Comparison of ENCODE assay signal across 8 mouse cellular contexts in genomic region chr11:103967106-103967735, GRCm38 (mm10). TPM values are rescaled to one million over a fixed set of nuclear protein-coding genes. Genes with fewer than 3 reads are reported as not detected.
DNase-seq lines count a peak whose midpoint lies in the region; ATAC-seq and TF ChIP-seq lines count a peak whose summit lies in the region.

No protein-coding gene starts in this region.

- no peak for TF ChIP-seq POLR2A in cerebellum, adult 2 months (IDR thresholded peaks at IDR 0.05; ENCODE audit: borderline replicate concordance, insufficient read depth, low read length)
- no peak for TF ChIP-seq POLR2A in spleen, adult 2 months (IDR thresholded peaks at IDR 0.05; ENCODE audit: low read depth, low read length)

- no peak for TF ChIP-seq CTCF in cerebellum, adult 2 months (IDR thresholded peaks at IDR 0.05; ENCODE audit: borderline replicate concordance, insufficient read depth, low read depth, low read length)
- TF ChIP-seq CTCF in spleen, adult 2 months (IDR thresholded peaks at IDR 0.05; ENCODE audit: extremely low read depth, insufficient read depth, insufficient read length, insufficient replicate concordance): no peak

- peak in 1 of 2 experiments; percentile 59 for DNase-seq in cerebellum, adult 2 months
- no peak for DNase-seq in spleen, adult 2 months (ENCODE audit: low read depth in 1 of 2, low spot score in 2 of 2)
- DNase-seq in spleen, postnatal 10 days (ENCODE audit: low spot score in 2 of 2): no peak
- DNase-seq in midbrain, embryonic 11.5 days (ENCODE audit: low spot score, missing footprints): no peak
- DNase-seq in gastrocnemius, postnatal 14 days: no peak
- DNase-seq in ovary, postnatal 14 days (ENCODE audit: low spot score): no peak

- no peaks in the 10 kb centered on the region for H3K27me3 ChIP-seq in cerebellum, adult 2 months (ENCODE audit: control insufficient read depth, insufficient read depth, low read length)
- no peaks in the 10 kb centered on the region for H3K27me3 ChIP-seq in spleen, adult 2 months (ENCODE audit: control insufficient read depth, insufficient read depth, low read length)
- no peaks in the 10 kb centered on the region for H3K27me3 ChIP-seq in intestine, embryonic 15.5 days (replicated peaks)
- H3K27me3 ChIP-seq in midbrain, embryonic 11.5 days (ENCODE audit: control insufficient read depth, insufficient read depth, low read length): no peaks in the 10 kb centered on the region

- peak overlapping the region; percentile 27 for H3K27ac ChIP-seq in cerebellum, adult 2 months (ENCODE audit: insufficient read depth, low read length)
- peak overlapping the region; percentile 65 for H3K27ac ChIP-seq in spleen, adult 2 months (ENCODE audit: insufficient read depth, low read length)
- peak overlapping the region; percentile 97 for H3K27ac ChIP-seq in intestine, embryonic 15.5 days
- H3K27ac ChIP-seq in midbrain, embryonic 11.5 days (ENCODE audit: low read depth, low read length): peak overlapping the region; percentile 83

- WGBS in cerebellum, adult 2 months: under 1% methylated on average over 20 of the region's 20 CpGs
- 4% methylated on average over 20 of the region's 20 CpGs for WGBS in spleen, adult 2 months
- WGBS in intestine, embryonic 15.5 days: under 1% methylated on average over 20 of the region's 20 CpGs
- WGBS in midbrain, embryonic 11.5 days: 3% methylated on average over 20 of the region's 20 CpGs

- H3K36me3 ChIP-seq in spleen, adult 2 months (ENCODE audit: control insufficient read depth, insufficient read depth, low read length): peaks cover 1% of the 10 kb centered on the region; the same call in 1 of the 2 replicates
- H3K36me3 ChIP-seq in intestine, embryonic 15.5 days: 0 out of 2 replicates have a peak, but pooled peaks cover 4% of the 10 kb centered on the region
- peaks cover 9% of the 10 kb centered on the region; the same call in 1 of the 2 replicates for H3K36me3 ChIP-seq in midbrain, embryonic 11.5 days (ENCODE audit: control insufficient read depth, insufficient read depth, low read length)

- H3K9ac ChIP-seq in intestine, embryonic 15.5 days: peak overlapping the region; percentile 75
- H3K9ac ChIP-seq in midbrain, embryonic 11.5 days (ENCODE audit: low read length): peak overlapping the region; percentile 85

- intact Hi-C loops in gastrocnemius, postnatal 14 days (cut with DNase I; ENCODE audit: low total_unique reads): no loop called here

- H3K4me1 ChIP-seq in cerebellum, adult 2 months (ENCODE audit: control insufficient read depth, insufficient read depth, low read length): peaks cover 6% of the 10 kb centered on the region; the same call in 1 of the 2 replicates
- no peaks in the 10 kb centered on the region for H3K4me1 ChIP-seq in spleen, adult 2 months (ENCODE audit: control insufficient read depth, insufficient read depth, insufficient read length)
- peaks cover 5% of the 10 kb centered on the region; the same call in 1 of the 2 replicates for H3K4me1 ChIP-seq in intestine, embryonic 15.5 days (replicated peaks)
- H3K4me1 ChIP-seq in midbrain, embryonic 11.5 days (ENCODE audit: control insufficient read depth, insufficient read depth, low read length): peaks cover 10% of the 10 kb centered on the region

- no peaks in the 10 kb centered on the region for H3K9me3 ChIP-seq in intestine, embryonic 15.5 days
- no peaks in the 10 kb centered on the region for H3K9me3 ChIP-seq in midbrain, embryonic 11.5 days (ENCODE audit: control insufficient read depth, low read length)

- ATAC-seq in cerebellum, adult (ENCODE audit: insufficient number of reproducible peaks, low FRiP score, low TSS enrichment): no peak
- ATAC-seq in intestine, embryonic 15.5 days: no peak
- peak; percentile 7 for ATAC-seq in midbrain, embryonic 11.5 days (ENCODE audit: low FRiP score)

- H3K4me3 ChIP-seq in cerebellum, adult 2 months (replicated peaks; ENCODE audit: insufficient read depth, low read depth, low read length): peak overlapping the region; percentile 62
- H3K4me3 ChIP-seq in spleen, adult 2 months (ENCODE audit: extremely low read depth, insufficient read depth, insufficient read length): peak overlapping the region; percentile 71
- H3K4me3 ChIP-seq in intestine, embryonic 15.5 days (replicated peaks): peak overlapping the region; percentile 87
- peak overlapping the region; percentile 90 for H3K4me3 ChIP-seq in midbrain, embryonic 11.5 days (ENCODE audit: low read depth, low read length)

- peak overlapping the region; percentile 83 for H3K4me2 ChIP-seq in intestine, embryonic 15.5 days (replicated peaks)
- peak overlapping the region; percentile 88 for H3K4me2 ChIP-seq in midbrain, embryonic 11.5 days

RNA-seq across cellular contexts. Expression of gene Arf2, which starts 0.7 kb away (rescaled TPM):
- 55.0 and 57.2 TPM in 2 replicates for polyA plus RNA-seq in cerebellum, adult 2 months (2012; rRNA removed)
- 6.0 and 7.4 TPM in 2 replicates for polyA plus RNA-seq in spleen, adult 2 months (2012; rRNA removed)
- 43.6 and 48.2 TPM in 2 replicates for polyA plus RNA-seq in intestine, embryonic 15.5 days (2015; fragmentation: Nextera tagmentation; extraction: Ambion mirVana)
- 152 and 162 TPM in 2 replicates for polyA plus RNA-seq in midbrain, embryonic 11.5 days (2014; fragmentation: Nextera tagmentation; extraction: Ambion mirVana)
- 10 to 100 TPM; 14.7 to 20.8 TPM for total RNA-seq in gastrocnemius, postnatal 14 days (2021)

RNA-seq across cellular contexts. Expression of gene Nsf, which starts 13.4 kb away (rescaled TPM):
- polyA plus RNA-seq in cerebellum, adult 2 months (2012; rRNA removed): 472 and 511 TPM in 2 replicates
- 36.8 and 38.9 TPM in 2 replicates for polyA plus RNA-seq in spleen, adult 2 months (2012; rRNA removed)
- 47.9 and 50.0 TPM in 2 replicates for polyA plus RNA-seq in intestine, embryonic 15.5 days (2015; fragmentation: Nextera tagmentation; extraction: Ambion mirVana)
- polyA plus RNA-seq in midbrain, embryonic 11.5 days (2014; fragmentation: Nextera tagmentation; extraction: Ambion mirVana): 59.1 and 65.4 TPM in 2 replicates
- total RNA-seq in gastrocnemius, postnatal 14 days (2021): 10 to 100 TPM; 14.7 to 15.6 TPM

Comparison
In these comparisons a context has a peak if more than half of its experiments do, and no peak if none do; other contexts are left out.
1. H3K27ac ChIP-seq: peak in every context shown above with its lines; median percentile 97 in intestine, embryonic 15.5 days; 83 in midbrain, embryonic 11.5 days; 65 in spleen, adult 2 months; 27 in cerebellum, adult 2 months.